Mouse (Mus musculus) CD4-positive, CD25-positive, alpha-beta regulatory T cell, adult 4 months (primary cell): ENCODE results near the gene Klf16. TPM values are rescaled to one million over a fixed set of nuclear protein-coding genes. Genes with fewer than 3 reads are reported as not detected.

Experiments used
- ATAC-seq: one replicate; pipeline ENCODE4 v1.8.0; 2017
- polyA plus RNA-seq, 2 experiments: library from polyadenylated mRNA; unstranded; fragments of 100-300 nt; shearing (Covaris generic); gene quantifications; one replicate each; pipeline ENCODE4 v1.2.1; 2017

Gene Klf16
- polyA plus RNA-seq, 2 experiments from 2014 or later, result 7.2 to 10.0 TPM

- ATAC-seq, result no peak
Observed at GRCm38 (mm10) chr10:80573944-80574343, 3.2 kb downstream of the Klf16 start.

- ATAC-seq, result no peak
Observed at GRCm38 (mm10) chr10:80572477-80572876, 4.6 kb downstream of the Klf16 start.

- no peak for ATAC-seq
Observed at GRCm38 (mm10) chr10:80570871-80571836, 6.0 kb downstream of the Klf16 start.

- no peak for ATAC-seq
Observed at GRCm38 (mm10) chr10:80570419-80570818, 6.7 kb downstream of the Klf16 start.

GRCm38 (mm10) chr10:80569664-80570066 lies 7.5 kb downstream of the Klf16 start:
- ATAC-seq, result no peak

- ATAC-seq, result no peak
Observed at GRCm38 (mm10) chr10:80568876-80569275, 8.2 kb downstream of the Klf16 start.

- ATAC-seq, result peak; percentile 56
Observed at GRCm38 (mm10) chr10:80566375-80567092, 10.6 kb downstream of the Klf16 start.

- ATAC-seq, result peak; percentile 92
Observed at GRCm38 (mm10) chr10:80561116-80561944, 15.8 kb downstream of the Klf16 start, which contains the start of gene Rexo1. Gene Rexo1, minus strand, starts transcription at chr10:80561560.

- ATAC-seq, result no peak
Observed at GRCm38 (mm10) chr10:80560621-80561020, 16.5 kb downstream of the Klf16 start.

GRCm38 (mm10) chr10:80559431-80559830 lies 17.7 kb downstream of the Klf16 start:
- ATAC-seq, result no peak

GRCm38 (mm10) chr10:80557346-80557965 lies 19.7 kb downstream of the Klf16 start:
- ATAC-seq, result no peak

GRCm38 (mm10) chr10:80553997-80554396 lies 23.1 kb downstream of the Klf16 start:
- no peak for ATAC-seq

GRCm38 (mm10) chr10:80553575-80553974 lies 23.5 kb downstream of the Klf16 start:
- no peak for ATAC-seq

GRCm38 (mm10) chr10:80552364-80552763 lies 24.8 kb downstream of the Klf16 start:
- ATAC-seq, result no peak

- no peak for ATAC-seq
Observed at GRCm38 (mm10) chr10:80549279-80549678, 27.8 kb downstream of the Klf16 start.

- no peak for ATAC-seq
Observed at GRCm38 (mm10) chr10:80548428-80549006, 28.6 kb downstream of the Klf16 start.

- no peak for ATAC-seq
Observed at GRCm38 (mm10) chr10:80547539-80547938, 29.6 kb downstream of the Klf16 start.

GRCm38 (mm10) chr10:80546945-80547344 lies 30.2 kb downstream of the Klf16 start:
- ATAC-seq, result no peak

GRCm38 (mm10) chr10:80545590-80545989 lies 31.5 kb downstream of the Klf16 start:
- no peak for ATAC-seq

- no peak for ATAC-seq
Observed at GRCm38 (mm10) chr10:80543873-80544272, 33.2 kb downstream of the Klf16 start.

- ATAC-seq, result no peak
Observed at GRCm38 (mm10) chr10:80539493-80539892, 37.6 kb downstream of the Klf16 start.
